ENCODE assay signal across 13 mouse cellular contexts in genomic region chr4:139750926-139751325, GRCm38 (mm10).
DNase-seq lines count a peak whose midpoint lies in the region.
"Had no signal": no experiment of that assay in that cellular context is flagged by ENCODE, and none has a peak within 500 bp of the region (broad histone marks: within the 10 kb centered on the region; RNA-seq: fewer than 3 reads in every experiment).

No protein-coding gene starts in this region.

- DNase-seq in adrenal gland, adult (ENCODE audit: inconsistent age in 2 of 2, low spot score in 1 of 2): peak; percentile 48 to 57
- no peak for DNase-seq in adrenal gland, postnatal 14 days
- peak; percentile 30 for DNase-seq in adrenal gland, postnatal 10 days
- DNase-seq in adrenal gland, adult 8-10 months: no peak
- peak; percentile 37 to 52 for DNase-seq in adrenal gland, postnatal 36 days
- DNase-seq: B cell, adult 2 months; cerebellum, adult 11 months; cerebellum, adult 18-20 months; cerebellum, adult 8-10 months; cerebellum, adult 9-11 months; cerebellum, postnatal 14 days; cerebellum, postnatal 36 days; embryo, embryonic 11 days had no signal

Comparison
In these comparisons a context has a peak if more than half of its experiments do, and no peak if none do; other contexts are left out.
1. DNase-seq: peak in adrenal gland, adult (2 of 2), adrenal gland, postnatal 10 days (single experiment) and adrenal gland, postnatal 36 days (2 of 2); none in adrenal gland, postnatal 14 days (single experiment) and adrenal gland, adult 8-10 months (single experiment).